Mouse (Mus musculus): Measurements from ENCODE around the gene Ddx54. TPM values are rescaled to one million over a fixed set of nuclear protein-coding genes. Genes with fewer than 3 reads are reported as not detected.

Gene Ddx54
- total and polyA plus RNA-seq, 2 experiments from 2014 or later, result 31.9 to 37.3 TPM

DNA sequence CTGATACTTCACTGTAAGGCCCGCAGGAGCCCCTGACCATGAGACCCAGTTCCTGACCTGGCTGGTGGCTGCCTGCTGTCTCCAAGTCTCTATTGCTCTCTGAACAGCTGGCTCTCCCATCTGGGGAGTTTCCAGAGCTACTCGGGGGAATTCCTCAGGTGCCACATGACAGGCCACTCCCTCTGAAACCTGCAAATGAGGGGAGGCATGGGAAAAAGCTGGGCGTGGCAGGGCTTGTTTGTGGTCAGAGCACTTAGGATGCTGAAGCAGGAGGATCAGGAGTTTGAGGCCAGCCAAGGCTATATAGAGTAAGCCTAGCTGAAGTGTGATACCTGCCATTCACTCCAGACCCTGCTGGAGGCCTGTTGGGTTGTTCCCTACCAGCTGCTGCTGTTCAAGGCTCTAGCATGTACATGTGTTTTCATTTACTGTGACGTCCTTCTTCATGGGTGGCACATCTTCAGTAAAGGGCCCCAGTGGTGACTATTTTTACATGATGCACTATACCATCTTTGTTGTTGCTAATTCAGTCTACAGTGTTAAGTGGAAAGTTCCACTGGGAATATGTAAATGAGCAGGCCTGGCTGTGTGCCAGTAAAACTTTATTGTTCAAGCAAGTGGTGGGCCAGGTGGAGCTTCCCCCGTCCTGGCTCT lies 9.8 kb downstream of the Ddx54 start:
- no peak overlapping the region for H3K4me3 ChIP-seq (ENCODE audit: low read length)
- peaks cover 62% of the 10 kb centered on the region for H3K36me3 ChIP-seq (ENCODE audit: insufficient read depth, low read length)
- H3K9me3 ChIP-seq (ENCODE audit: low read length), result no peaks in the 10 kb centered on the region
- DNase-seq (ENCODE audit: low spot score), result no peak
- TF ChIP-seq CTCF (IDR thresholded peaks at IDR 0.05; ENCODE audit: low read depth), result no peak
- WGBS, result 62% methylated on average over 5 of the region's 5 CpGs
- H3K4me1 ChIP-seq (ENCODE audit: insufficient read depth, low read length), result no peaks in the 10 kb centered on the region
- H3K27me3 ChIP-seq (ENCODE audit: insufficient read depth, low read length), result no peaks in the 10 kb centered on the region
- no peak overlapping the region for H3K4me2 ChIP-seq (ENCODE audit: low read depth, low read length)
- H3K27ac ChIP-seq, result peak overlapping the region; percentile 15; the same call in 1 of the 2 replicates
- no peak overlapping the region for H3K9ac ChIP-seq (replicated peaks; ENCODE audit: low read length)
- ATAC-seq, result no peak

DNA sequence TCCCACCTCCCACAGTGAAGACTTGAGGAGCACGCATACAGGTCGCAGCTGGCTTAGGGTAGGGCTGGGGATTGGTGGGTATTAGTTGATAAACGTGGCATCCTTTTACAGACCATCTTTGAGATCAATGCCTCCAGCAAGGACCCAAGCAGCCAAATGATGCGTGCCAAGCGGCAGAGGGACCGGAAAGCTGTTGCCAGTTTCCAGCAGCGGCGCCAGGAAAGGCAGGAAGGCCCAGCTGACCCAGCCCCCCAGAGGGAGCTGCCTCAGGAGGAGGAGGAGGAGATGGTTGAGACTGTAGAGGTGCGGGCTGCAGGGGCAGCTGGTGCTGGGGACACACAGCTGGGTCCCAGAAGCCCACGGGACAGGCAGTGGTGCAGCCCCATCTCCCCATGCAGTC lies 11.9 kb downstream of the Ddx54 start:
- no peak for ATAC-seq
- Histone ChIP-seq H3K27ac (no peak overlapping the region), H3K4me2 (ENCODE audit: low read depth, low read length) (no peak overlapping the region), H3K4me3 (ENCODE audit: low read length) (no peak overlapping the region), H3K27me3 (ENCODE audit: insufficient read depth, low read length) (no peaks in the 10 kb centered on the region), H3K4me1 (ENCODE audit: insufficient read depth, low read length) (no peaks in the 10 kb centered on the region), H3K9ac (replicated peaks; ENCODE audit: low read length) (no peak overlapping the region), H3K36me3 (ENCODE audit: insufficient read depth, low read length) (peaks cover 52% of the 10 kb centered on the region), H3K9me3 (ENCODE audit: low read length) (no peaks in the 10 kb centered on the region)
- DNase-seq (ENCODE audit: low spot score), result peak; percentile 37
- 81% methylated on average over 10 of the region's 10 CpGs for WGBS
- no peak for TF ChIP-seq CTCF (IDR thresholded peaks at IDR 0.05; ENCODE audit: low read depth)

DNA sequence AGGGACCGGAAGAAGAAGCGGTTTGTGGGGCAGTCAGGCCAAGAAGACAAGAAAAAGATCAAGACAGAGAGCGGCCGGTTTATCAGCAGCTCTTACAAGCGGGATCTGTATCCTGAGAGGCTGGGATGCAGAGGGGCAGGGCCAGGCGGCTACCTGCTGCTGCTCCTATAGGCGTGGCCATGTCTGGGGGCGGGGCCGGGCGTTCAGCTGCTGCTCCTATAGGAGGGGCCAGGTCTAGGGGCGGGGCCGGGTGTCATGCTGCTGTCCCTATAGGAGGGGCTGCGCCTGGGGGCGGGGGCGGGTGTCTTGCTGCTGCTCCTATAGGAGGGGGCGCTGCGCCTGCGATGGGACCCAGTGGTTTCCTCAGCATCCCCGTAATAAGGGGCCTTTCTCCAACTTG lies 13.9 kb downstream of the Ddx54 start:
- Histone ChIP-seq H3K9me3 (ENCODE audit: low read length) (no peaks in the 10 kb centered on the region), H3K27ac (no peak overlapping the region), H3K36me3 (ENCODE audit: insufficient read depth, low read length) (peaks cover 40% of the 10 kb centered on the region), H3K4me1 (ENCODE audit: insufficient read depth, low read length) (no peaks in the 10 kb centered on the region), H3K27me3 (ENCODE audit: insufficient read depth, low read length) (no peaks in the 10 kb centered on the region), H3K4me2 (ENCODE audit: low read depth, low read length) (no peak overlapping the region), H3K4me3 (ENCODE audit: low read length) (no peak overlapping the region), H3K9ac (replicated peaks; ENCODE audit: low read length) (no peak overlapping the region)
- no peak for DNase-seq (ENCODE audit: low spot score)
- no peak for TF ChIP-seq CTCF (IDR thresholded peaks at IDR 0.05; ENCODE audit: low read depth)
- ATAC-seq, result no peak
- WGBS, result 41% methylated on average over 19 of the region's 19 CpGs

DNA sequence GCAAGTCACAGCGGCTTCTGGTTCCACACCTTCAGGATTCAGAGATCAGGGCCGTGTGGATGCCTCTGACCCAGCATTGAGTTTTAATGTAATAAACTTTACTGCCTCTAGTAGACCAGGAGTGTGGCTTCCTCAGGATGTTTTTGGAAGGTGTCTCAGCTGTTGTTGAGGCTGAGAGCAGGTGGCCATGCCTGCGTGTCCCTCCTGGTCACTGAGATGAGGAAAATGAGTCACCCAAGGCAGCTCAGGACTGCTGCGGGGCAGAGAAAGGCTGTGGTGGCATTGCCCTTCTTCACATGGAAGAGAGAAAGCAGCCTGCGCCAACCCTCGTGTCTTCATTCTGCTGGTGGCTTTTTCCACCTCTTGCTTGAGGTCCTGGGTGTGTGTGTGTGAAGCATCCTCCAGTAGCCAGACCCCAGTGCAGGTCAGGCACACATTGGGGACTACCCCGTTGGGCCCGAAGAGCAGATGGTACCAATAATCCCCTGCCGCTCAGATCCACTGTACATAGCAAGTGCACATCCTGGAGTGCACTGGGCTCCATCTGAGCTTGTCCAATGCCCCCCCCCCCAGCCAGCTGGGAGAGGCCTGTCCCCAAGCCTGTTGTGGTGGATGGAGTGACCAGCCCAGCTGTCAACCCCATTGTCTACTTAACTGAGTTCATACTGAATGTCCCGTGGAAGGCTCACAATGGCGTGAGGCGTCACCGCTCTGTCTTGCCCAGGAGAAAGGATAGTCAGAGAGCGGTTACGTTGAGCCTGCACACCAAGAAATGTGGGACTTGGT lies 15.2 kb downstream of the Ddx54 start:
- Histone ChIP-seq H3K27ac (no peak overlapping the region), H3K4me3 (ENCODE audit: low read length) (no peak overlapping the region), H3K4me1 (ENCODE audit: insufficient read depth, low read length) (no peaks in the 10 kb centered on the region), H3K36me3 (ENCODE audit: insufficient read depth, low read length) (peaks cover 36% of the 10 kb centered on the region), H3K27me3 (ENCODE audit: insufficient read depth, low read length) (no peaks in the 10 kb centered on the region), H3K4me2 (ENCODE audit: low read depth, low read length) (no peak overlapping the region), H3K9me3 (ENCODE audit: low read length) (no peaks in the 10 kb centered on the region), H3K9ac (replicated peaks; ENCODE audit: low read length) (no peak overlapping the region)
- WGBS, result 70% methylated on average over 15 of the region's 15 CpGs
- no peak for TF ChIP-seq CTCF (IDR thresholded peaks at IDR 0.05; ENCODE audit: low read depth)
- ATAC-seq (no peak), DNase-seq (ENCODE audit: low spot score) (no peak)

DNA sequence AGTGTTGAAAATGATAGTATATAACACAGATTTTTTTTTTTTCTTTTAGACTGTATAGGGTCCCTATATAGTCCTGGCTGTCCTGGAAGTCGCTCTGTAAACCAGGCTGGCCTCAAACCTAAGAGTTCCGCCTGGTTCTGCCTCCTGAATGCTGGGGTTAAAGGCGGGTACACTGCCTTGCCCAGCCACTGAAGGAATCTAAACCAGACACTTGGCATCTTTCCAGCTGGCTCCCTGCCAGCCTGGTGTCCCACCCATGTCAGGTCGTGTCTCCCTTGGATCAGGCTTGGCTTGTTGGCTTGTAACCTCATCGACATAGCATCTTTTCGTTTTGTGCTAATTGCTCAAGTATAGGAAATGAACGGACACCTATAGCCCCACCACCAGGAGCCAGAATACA lies 16.1 kb downstream of the Ddx54 start:
- Histone ChIP-seq H3K9ac (replicated peaks; ENCODE audit: low read length) (no peak overlapping the region), H3K27ac (no peak overlapping the region), H3K4me2 (ENCODE audit: low read depth, low read length) (no peak overlapping the region), H3K36me3 (ENCODE audit: insufficient read depth, low read length) (peaks cover 32% of the 10 kb centered on the region), H3K9me3 (ENCODE audit: low read length) (no peaks in the 10 kb centered on the region), H3K4me3 (ENCODE audit: low read length) (no peak overlapping the region), H3K4me1 (ENCODE audit: insufficient read depth, low read length) (no peaks in the 10 kb centered on the region), H3K27me3 (ENCODE audit: insufficient read depth, low read length) (no peaks in the 10 kb centered on the region)
- TF ChIP-seq CTCF (IDR thresholded peaks at IDR 0.05; ENCODE audit: low read depth), result no peak
- WGBS, result 41% methylated on average over 7 of the region's 7 CpGs
- DNase-seq (ENCODE audit: low spot score), result peak; percentile 57
- no peak for ATAC-seq

DNA sequence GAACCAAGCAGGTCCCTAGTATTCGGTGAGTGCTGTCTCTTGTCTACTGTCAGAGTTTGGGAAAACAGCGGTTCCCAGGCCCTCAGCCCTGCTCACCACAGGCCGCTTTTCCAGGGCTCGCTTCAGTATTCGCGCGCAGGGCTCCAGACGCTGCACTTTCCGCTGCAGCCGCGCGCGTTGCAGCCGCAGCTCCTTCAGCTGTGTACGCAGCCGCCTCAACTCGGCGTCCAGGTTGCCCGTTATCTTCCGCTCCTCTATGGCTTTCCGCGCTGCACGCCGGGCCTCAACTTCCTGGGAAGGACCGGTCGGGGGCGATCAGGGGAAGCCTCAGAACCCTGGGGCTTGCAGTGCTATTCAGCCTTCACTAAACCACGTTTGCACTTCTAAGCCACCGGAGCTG lies 18.6 kb downstream of the Ddx54 start:
- H3K36me3 ChIP-seq (ENCODE audit: insufficient read depth, low read length), result peaks cover 11% of the 10 kb centered on the region
- H3K4me1 ChIP-seq (ENCODE audit: insufficient read depth, low read length), result 0 out of 2 replicates have a peak, but pooled peaks cover 3% of the 10 kb centered on the region
- 7% methylated on average over 29 of the region's 29 CpGs for WGBS
- no peak overlapping the region for H3K9ac ChIP-seq (replicated peaks; ENCODE audit: low read length)
- H3K27me3 ChIP-seq (ENCODE audit: insufficient read depth, low read length), result no peaks in the 10 kb centered on the region
- DNase-seq (ENCODE audit: low spot score), result peak; percentile 50
- TF ChIP-seq CTCF (IDR thresholded peaks at IDR 0.05; ENCODE audit: low read depth), result no peak
- H3K4me2 ChIP-seq (ENCODE audit: low read depth, low read length), result peak overlapping the region; percentile 40
- no peak overlapping the region for H3K27ac ChIP-seq
- H3K9me3 ChIP-seq (ENCODE audit: low read length), result no peaks in the 10 kb centered on the region
- ATAC-seq, result no peak
- H3K4me3 ChIP-seq (ENCODE audit: low read length), result peak overlapping the region; percentile 7; the same call in 1 of the 2 replicates

DNA sequence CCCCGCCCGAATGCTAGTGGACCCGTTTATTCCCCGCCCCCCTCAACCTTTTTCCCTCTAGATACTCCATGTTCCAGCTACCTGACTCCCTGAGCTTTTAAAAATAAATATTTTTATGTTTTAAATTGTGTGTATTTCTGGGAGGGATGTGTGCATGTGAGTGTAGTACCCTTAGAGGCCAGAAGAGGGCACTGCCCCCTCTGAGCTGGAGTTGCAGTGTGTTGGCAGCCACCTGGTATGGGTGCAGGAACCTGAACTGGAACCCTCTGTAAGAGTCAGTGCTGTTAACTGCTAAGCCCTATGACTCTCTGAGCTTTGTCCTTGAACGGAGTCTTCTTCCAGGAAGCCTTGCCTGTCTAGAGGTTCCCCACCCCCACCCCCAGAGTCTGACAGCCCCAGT lies 19.4 kb downstream of the Ddx54 start:
- Histone ChIP-seq H3K4me3 (ENCODE audit: low read length) (no peak overlapping the region), H3K27ac (no peak overlapping the region), H3K9me3 (ENCODE audit: low read length) (no peaks in the 10 kb centered on the region), H3K4me2 (ENCODE audit: low read depth, low read length) (no peak overlapping the region), H3K9ac (replicated peaks; ENCODE audit: low read length) (no peak overlapping the region), H3K27me3 (ENCODE audit: insufficient read depth, low read length) (no peaks in the 10 kb centered on the region), H3K4me1 (ENCODE audit: insufficient read depth, low read length) (0 out of 2 replicates have a peak, but pooled peaks cover 3% of the 10 kb centered on the region), H3K36me3 (ENCODE audit: insufficient read depth, low read length) (peaks cover 6% of the 10 kb centered on the region)
- 88% methylated on average over 5 of the region's 5 CpGs for WGBS
- TF ChIP-seq CTCF (IDR thresholded peaks at IDR 0.05; ENCODE audit: low read depth), result peak; percentile 41
- DNase-seq (ENCODE audit: low spot score) (no peak), ATAC-seq (no peak)

Data from hindbrain, postnatal 0 days (tissue).